Mouse (Mus musculus): Measurements from ENCODE around the gene Prps2.
"Not testable (repeated sequence)": the region's sequence is repeated elsewhere in the genome, so short reads cannot be mapped to it uniquely, and the experiment has no call there.

Prps2 gene

GRCm38 (mm10) chrX:167328519-167328918 lies 54.0 kb downstream of the Prps2 start:
- DNase-seq (ENCODE audit: low read depth, low spot score), result no peak

GRCm38 (mm10) chrX:167323742-167324141 lies 58.8 kb downstream of the Prps2 start:
- no peak for DNase-seq (ENCODE audit: low read depth, low spot score)

DNA sequence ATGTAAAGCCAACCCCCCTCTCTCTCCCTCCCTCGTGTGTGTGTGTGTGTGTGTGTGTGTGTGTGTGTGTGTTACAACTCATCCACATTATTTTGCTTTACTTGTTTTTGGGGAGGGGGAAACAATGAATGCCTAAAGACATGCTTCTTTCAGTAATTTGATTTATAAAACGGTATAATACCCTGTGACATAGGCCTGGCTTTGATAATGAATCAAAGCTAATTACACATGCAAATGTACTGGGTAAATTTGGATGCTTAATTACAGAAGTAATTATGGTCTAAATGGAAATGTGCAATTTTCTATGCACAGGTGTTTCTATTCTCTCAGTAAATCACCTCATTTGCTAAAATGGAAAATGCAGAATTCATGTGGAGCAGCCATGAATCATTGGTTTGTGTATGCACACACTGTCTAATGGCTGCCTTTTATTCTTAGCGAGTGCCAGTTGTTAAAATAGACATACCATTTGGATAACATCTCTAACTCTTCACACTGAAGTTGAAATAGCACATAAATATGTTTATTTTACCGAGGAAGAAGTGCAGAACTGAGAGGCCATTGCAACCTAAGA lies 61.2 kb downstream of the Prps2 start:
- no peak for DNase-seq (ENCODE audit: low read depth, low spot score)

DNA sequence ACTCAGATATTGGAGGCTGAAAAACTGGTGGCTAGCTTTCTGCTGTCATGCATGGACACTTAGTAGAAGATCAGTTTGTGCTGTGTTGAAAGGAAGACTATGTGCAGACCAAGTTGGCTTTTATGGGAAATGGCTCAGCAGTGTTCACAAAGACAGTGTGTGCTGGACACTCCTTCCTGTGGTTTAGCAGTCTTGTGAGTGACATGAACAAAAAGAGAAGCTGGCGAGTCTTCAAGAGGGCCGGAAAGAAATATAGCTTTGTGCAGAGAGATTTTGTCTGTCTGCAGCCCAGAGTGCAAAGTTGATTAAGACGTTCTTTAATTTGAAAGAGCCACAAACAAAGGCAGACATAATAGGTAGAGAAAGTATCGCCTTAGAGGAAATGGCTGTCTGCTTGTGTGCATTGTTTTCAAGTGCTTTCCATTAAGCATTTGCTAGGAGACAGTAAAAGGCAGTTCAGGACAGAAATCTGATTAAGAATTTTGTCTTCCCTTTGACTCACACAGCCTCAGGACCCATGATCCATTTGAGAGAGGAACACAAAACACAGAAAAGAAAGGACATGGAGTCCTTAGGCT lies 63.6 kb downstream of the Prps2 start:
- DNase-seq (ENCODE audit: low read depth, low spot score), result no peak

GRCm38 (mm10) chrX:167315766-167316165 lies 66.8 kb downstream of the Prps2 start:
- no peak for DNase-seq (ENCODE audit: low read depth, low spot score)

GRCm38 (mm10) chrX:167315093-167315726 lies 67.3 kb downstream of the Prps2 start:
- DNase-seq (ENCODE audit: low read depth, low spot score), result no peak

GRCm38 (mm10) chrX:167302061-167302460 lies 80.5 kb downstream of the Prps2 start:
- not testable (repeated sequence) for DNase-seq (ENCODE audit: low read depth, low spot score)

Data from c-Kit-negative CD71-positive TER-119-positive erythroid progenitor cells, embryonic 14.5 days (primary cell).